7 mouse cellular contexts compared by ENCODE assay signal in the genomic region with DNA sequence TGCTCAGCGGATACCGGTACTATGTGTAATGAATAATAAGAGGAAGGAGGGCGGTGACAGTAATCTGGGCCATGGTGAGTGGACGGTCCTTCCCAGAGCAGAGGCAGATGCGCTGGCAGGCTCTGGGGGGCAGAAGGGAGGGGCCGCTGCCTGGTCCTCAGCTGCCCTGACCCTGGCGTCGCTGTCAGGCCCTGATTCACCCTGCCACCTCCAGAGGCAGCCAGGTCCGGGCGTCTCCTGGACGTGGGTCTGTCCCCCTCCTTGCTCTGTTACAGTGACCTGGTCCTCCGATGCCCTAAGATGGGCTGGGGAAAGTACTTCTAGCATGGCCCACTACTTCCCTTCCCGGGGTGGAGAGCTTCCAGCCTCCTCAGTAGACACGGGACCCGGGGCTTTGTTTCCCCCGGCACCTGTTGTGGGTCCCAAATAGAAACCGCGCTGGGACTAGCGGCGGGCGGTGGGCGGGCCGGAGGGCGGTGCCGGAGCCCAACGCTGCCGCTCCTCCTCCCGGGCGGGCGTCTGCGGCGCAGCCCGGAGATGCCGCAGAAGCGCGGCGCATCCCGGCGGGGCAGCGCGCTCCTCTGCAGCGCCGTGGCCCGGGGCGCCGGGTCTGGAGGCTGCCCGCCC.
A peak's percentile ranks its signal among the peaks of the same experiment; 100 is the strongest.
DNase-seq lines count a peak whose midpoint lies in the region; ATAC-seq and TF ChIP-seq lines count a peak whose summit lies in the region.

No protein-coding gene starts in this region.

- no peaks in the 10 kb centered on the region for H3K9me3 ChIP-seq in intestine, postnatal 0 days (ENCODE audit: control insufficient read depth)
- no peaks in the 10 kb centered on the region for H3K9me3 ChIP-seq in limb, embryonic 14.5 days (ENCODE audit: control insufficient read depth, low read length)
- H3K9me3 ChIP-seq in midbrain, embryonic 14.5 days (ENCODE audit: control insufficient read depth, low read length) = no peaks in the 10 kb centered on the region

- H3K4me3 ChIP-seq in intestine, postnatal 0 days (ENCODE audit: low read depth, low read length) = peak overlapping the region; percentile 64
- peak overlapping the region; percentile 81 for H3K4me3 ChIP-seq in limb, embryonic 14.5 days (replicated peaks; ENCODE audit: low read length)
- H3K4me3 ChIP-seq in midbrain, embryonic 14.5 days (replicated peaks; ENCODE audit: low read depth, low read length) = peak overlapping the region; percentile 67
- H3K4me3 ChIP-seq in spleen, adult 2 months (ENCODE audit: extremely low read depth, insufficient read depth, insufficient read length) = peak overlapping the region; percentile 58; the same call in 1 of the 2 replicates

- peak overlapping the region; percentile 51 for H3K9ac ChIP-seq in intestine, postnatal 0 days (ENCODE audit: low read depth, low read length)
- peak overlapping the region; percentile 86 for H3K9ac ChIP-seq in limb, embryonic 14.5 days (ENCODE audit: low read depth, low read length, severe bottlenecking)
- H3K9ac ChIP-seq in midbrain, embryonic 14.5 days (replicated peaks; ENCODE audit: low read length) = peak overlapping the region; percentile 77

- no peaks in the 10 kb centered on the region for H3K36me3 ChIP-seq in intestine, postnatal 0 days (ENCODE audit: control insufficient read depth, insufficient read depth)
- H3K36me3 ChIP-seq in limb, embryonic 14.5 days (ENCODE audit: control insufficient read depth, insufficient read depth, low read length) = no peaks in the 10 kb centered on the region
- no peaks in the 10 kb centered on the region for H3K36me3 ChIP-seq in midbrain, embryonic 14.5 days (ENCODE audit: control insufficient read depth, insufficient read depth, low read length)
- H3K36me3 ChIP-seq in spleen, adult 2 months (ENCODE audit: control insufficient read depth, insufficient read depth, low read length) = no peaks in the 10 kb centered on the region

- peaks cover 10% of the 10 kb centered on the region; the same call in 1 of the 2 replicates for H3K27me3 ChIP-seq in intestine, postnatal 0 days (replicated peaks; ENCODE audit: control insufficient read depth, insufficient read depth, low read length)
- no peaks in the 10 kb centered on the region for H3K27me3 ChIP-seq in limb, embryonic 14.5 days (ENCODE audit: control insufficient read depth, insufficient read depth, low read length)
- no peaks in the 10 kb centered on the region for H3K27me3 ChIP-seq in midbrain, embryonic 14.5 days (ENCODE audit: control insufficient read depth, insufficient read depth, low read length)
- peaks cover 5% of the 10 kb centered on the region; the same call in 1 of the 2 replicates for H3K27me3 ChIP-seq in spleen, adult 2 months (ENCODE audit: control insufficient read depth, insufficient read depth, low read length)

- peak; percentile 69 for DNase-seq in adrenal gland, adult 8-10 months
- peak; percentile 74 for DNase-seq in embryo, embryonic 10.5 days (ENCODE audit: low spot score)
- DNase-seq in heart, adult 11 months = peak; percentile 99
- DNase-seq in limb, embryonic 14.5 days (ENCODE audit: low spot score) = peak; percentile 58
- DNase-seq in midbrain, embryonic 14.5 days = peak; percentile 84
- DNase-seq in spleen, adult 2 months (ENCODE audit: low read depth in 1 of 2, low spot score in 2 of 2) = peak in 1 of 2 experiments; percentile 31

- TF ChIP-seq CTCF in intestine, postnatal 0 days (IDR thresholded peaks at IDR 0.05; ENCODE audit: low read depth) = peak; percentile 54
- no peak for TF ChIP-seq CTCF in spleen, adult 2 months (IDR thresholded peaks at IDR 0.05; ENCODE audit: extremely low read depth, insufficient read depth, insufficient read length, insufficient replicate concordance)

- H3K27ac ChIP-seq in intestine, postnatal 0 days (ENCODE audit: low read depth, low read length) = no peak overlapping the region
- no peak overlapping the region for H3K27ac ChIP-seq in limb, embryonic 14.5 days (replicated peaks; ENCODE audit: low read depth, low read length)
- peak overlapping the region; percentile 81 for H3K27ac ChIP-seq in midbrain, embryonic 14.5 days (replicated peaks; ENCODE audit: low read depth, low read length)
- H3K27ac ChIP-seq in spleen, adult 2 months (ENCODE audit: insufficient read depth, low read length) = no peak overlapping the region

- peak; percentile 73 for ATAC-seq in intestine, postnatal 0 days
- peak; percentile 82 for ATAC-seq in limb, embryonic 14.5 days (ENCODE audit: low FRiP score, low read depth)
- ATAC-seq in midbrain, embryonic 14.5 days (ENCODE audit: low FRiP score, low TSS enrichment) = peak; percentile 85

- under 1% methylated on average over 46 of the region's 47 CpGs for WGBS in intestine, postnatal 0 days
- WGBS in limb, embryonic 14.5 days = under 1% methylated on average over 36 of the region's 47 CpGs
- WGBS in midbrain, embryonic 14.5 days = under 1% methylated on average over 47 of the region's 47 CpGs
- 1% methylated on average over 47 of the region's 47 CpGs for whole genome bisulfite sequencing in spleen, adult 2 months

- peak overlapping the region; percentile 88 for H3K4me2 ChIP-seq in intestine, postnatal 0 days (replicated peaks; ENCODE audit: low read depth)
- H3K4me2 ChIP-seq in limb, embryonic 14.5 days (replicated peaks; ENCODE audit: low read depth, low read length, severe bottlenecking) = peak overlapping the region; percentile 96
- H3K4me2 ChIP-seq in midbrain, embryonic 14.5 days (ENCODE audit: low read length) = peak overlapping the region; percentile 83

- peaks cover 3% of the 10 kb centered on the region; the same call in 1 of the 2 replicates for H3K4me1 ChIP-seq in intestine, postnatal 0 days (replicated peaks; ENCODE audit: control insufficient read depth, insufficient read depth, low read length)
- peaks cover 22% of the 10 kb centered on the region for H3K4me1 ChIP-seq in limb, embryonic 14.5 days (ENCODE audit: control insufficient read depth, insufficient read depth, low read length)
- H3K4me1 ChIP-seq in midbrain, embryonic 14.5 days (ENCODE audit: control insufficient read depth, insufficient read depth, low read length) = peaks cover 35% of the 10 kb centered on the region
- H3K4me1 ChIP-seq in spleen, adult 2 months (ENCODE audit: control insufficient read depth, insufficient read depth, insufficient read length) = peaks cover 4% of the 10 kb centered on the region; the same call in 1 of the 2 replicates

- TF ChIP-seq POLR2A in limb, embryonic 14.5 days (IDR thresholded peaks at IDR 0.05; ENCODE audit: borderline replicate concordance, extremely low read depth, insufficient read depth, insufficient read length) = no peak
- no peak for TF ChIP-seq POLR2A in spleen, adult 2 months (IDR thresholded peaks at IDR 0.05; ENCODE audit: low read depth, low read length)
